Mouse (Mus musculus): ENCODE measurements at regions not wholly inside any gene's neighbourhood (a gene's known extent, or its start where the extent isn't known, plus 50 kb on each side); places are given as distances from the start of the nearest gene placed in this dataset.
"Not testable (repeated sequence)": the region's sequence is repeated elsewhere in the genome, so short reads cannot be mapped to it uniquely, and the experiment has no call there.

GRCm38 (mm10) chr4:9724801-9725200 is 1149.5 kb upstream of the 2610301B20Rik start:
- not testable (repeated sequence) for DNase-seq

GRCm38 (mm10) chr4:9737691-9738090 is 1136.6 kb upstream of the 2610301B20Rik start:
- no peak for DNase-seq

DNA sequence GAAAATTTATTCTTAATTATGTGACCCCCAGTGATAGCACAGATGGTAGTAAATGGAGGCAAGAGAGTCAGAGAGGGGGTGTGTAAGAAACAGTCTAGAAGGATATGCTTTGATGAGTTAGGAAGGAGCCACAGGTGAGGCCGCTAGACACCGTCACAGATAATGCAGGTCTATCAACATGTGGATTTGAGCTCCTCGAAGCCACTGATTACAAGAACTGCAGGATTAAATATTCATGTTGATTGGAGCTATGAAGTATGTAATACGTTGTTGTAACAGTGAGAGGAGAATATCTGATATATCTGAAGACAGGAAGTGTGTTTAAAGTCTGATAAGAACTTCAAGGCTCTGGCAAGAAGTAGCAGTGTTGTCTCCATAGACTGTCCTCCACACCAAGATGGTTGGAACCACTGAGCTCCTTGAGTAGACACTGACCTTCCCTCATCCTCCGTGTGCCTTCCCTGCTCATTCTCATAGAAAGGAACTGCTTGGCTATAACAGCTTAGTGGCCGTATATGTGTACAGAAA is 1126.8 kb upstream of the 2610301B20Rik start:
- no peak for DNase-seq

GRCm38 (mm10) chr4:9748110-9748509 is 1126.2 kb upstream of the 2610301B20Rik start:
- DNase-seq: no peak

GRCm38 (mm10) chr4:9749877-9750276 is 1124.4 kb upstream of the 2610301B20Rik start:
- DNase-seq: no peak

DNA sequence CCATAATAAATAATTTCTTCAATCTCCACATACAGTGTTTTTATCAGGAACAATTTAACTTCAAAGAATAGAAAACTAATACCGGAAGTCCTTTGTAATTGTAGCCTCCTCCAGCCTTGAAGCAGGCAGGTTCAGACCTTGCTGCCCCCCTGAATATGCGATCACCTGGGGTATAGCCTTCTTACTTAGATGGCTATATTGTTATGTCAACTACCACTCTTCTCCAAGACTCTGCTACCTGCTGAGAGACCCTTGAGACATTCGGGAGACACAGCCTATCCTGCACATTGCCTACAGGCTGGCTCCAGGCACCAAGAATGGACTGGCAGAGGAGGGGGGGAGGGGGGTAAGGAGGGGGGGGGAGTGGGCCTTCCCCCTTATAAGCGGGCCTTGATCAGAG is 1123.9 kb upstream of the 2610301B20Rik start:
- DNase-seq: no peak

DNA sequence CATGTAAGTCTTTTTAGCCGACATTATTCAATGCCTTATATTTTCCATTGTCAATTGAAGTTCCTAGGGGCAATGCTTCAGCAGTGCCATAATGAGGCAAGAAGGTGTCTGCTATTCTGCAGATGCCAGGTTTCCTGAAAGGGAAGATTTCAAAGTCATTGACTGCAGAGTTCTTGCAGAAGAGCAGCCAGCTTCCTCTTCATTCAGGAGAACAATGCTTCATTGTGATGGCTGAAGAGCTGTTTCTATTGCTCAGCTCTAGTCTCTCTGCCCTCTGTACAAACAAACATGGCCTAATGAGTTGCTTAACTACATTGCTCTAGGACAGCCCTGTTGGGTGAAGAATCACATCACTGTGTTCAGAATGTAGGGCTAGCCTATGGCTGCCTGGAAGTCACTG is 1111.0 kb upstream of the 2610301B20Rik start:
- no peak for DNase-seq

- DNase-seq: no peak
Observed at GRCm38 (mm10) chr4:9769633-9770205, 1104.6 kb upstream of the 2610301B20Rik start.

DNA sequence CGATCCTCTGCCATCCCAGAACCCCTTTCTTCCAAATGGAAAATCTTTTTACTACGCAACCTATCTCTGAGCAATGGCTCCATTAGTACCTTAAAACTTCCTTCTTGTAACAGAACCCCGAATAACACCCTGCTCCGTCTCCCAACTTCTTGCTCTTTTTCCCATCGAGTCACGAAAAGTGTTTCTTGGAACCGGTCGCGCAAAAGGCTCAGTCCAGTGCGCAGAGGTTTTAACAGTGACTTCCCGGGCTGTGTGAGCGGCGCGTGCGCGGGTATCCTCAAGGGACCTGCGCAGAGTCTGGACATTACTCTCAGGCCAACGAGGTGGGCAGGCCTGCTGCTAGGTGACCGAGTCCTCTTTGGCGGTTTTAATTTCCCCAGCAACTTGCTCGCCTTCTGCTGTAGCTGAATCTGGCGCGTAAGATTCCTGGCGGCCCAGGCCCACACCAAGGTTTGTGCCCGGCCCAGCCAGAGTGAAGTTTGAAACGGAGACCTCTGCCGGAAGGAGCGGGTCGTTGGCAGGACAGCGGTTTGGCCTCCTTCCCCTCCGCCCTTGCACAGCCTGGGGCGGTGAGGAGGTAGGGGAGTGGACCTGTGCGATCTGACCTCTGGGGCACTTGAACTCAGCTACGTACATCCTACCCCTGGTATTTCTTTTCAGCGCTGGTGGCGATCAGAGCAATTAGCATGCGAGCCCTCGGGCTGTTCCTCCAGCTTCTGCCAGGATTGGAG is 1103.8 kb upstream of the 2610301B20Rik start:
- DNase-seq: peak; percentile 71

GRCm38 (mm10) chr4:9771103-9771474 is 1103.2 kb upstream of the 2610301B20Rik start:
- DNase-seq: no peak

DNA sequence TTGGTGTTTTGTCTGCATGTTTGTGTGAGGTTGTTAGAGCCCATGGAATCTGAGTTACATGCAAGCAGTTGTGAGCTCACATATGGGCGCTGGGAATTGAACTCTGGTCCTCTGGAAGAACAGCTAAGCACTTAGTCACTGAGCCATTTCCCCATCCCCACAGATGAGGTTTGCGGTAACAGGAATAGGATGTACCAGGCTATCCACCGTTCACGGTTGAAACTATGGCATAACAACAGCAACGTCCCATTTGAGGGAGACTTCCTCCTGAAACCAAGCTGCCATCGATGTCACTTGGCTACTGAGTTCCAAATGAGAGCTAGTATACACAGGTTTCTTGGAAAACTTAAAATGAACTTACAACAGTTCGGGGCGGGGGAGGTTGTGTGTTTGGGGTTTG is 1095.9 kb upstream of the 2610301B20Rik start:
- no peak for DNase-seq

DNA sequence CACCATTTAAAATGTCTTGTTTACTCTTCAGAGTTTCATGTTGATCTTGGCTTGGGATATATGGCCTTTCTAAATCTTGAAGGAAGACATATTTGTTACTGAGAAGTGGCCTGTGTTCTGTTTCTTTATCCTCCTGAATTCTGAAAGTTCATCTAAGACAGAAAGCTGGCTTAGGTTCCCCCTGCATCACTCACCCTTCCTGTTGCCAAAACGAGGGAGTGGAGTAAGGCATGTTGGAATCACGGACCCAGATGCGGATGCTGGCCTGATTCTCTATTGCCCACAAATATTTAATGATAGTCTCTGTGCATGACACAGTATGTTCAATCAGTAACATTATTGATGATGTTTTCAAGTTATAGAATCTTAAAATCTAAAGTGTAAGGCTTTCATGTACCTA is 1094.7 kb upstream of the 2610301B20Rik start:
- no peak for DNase-seq

DNA sequence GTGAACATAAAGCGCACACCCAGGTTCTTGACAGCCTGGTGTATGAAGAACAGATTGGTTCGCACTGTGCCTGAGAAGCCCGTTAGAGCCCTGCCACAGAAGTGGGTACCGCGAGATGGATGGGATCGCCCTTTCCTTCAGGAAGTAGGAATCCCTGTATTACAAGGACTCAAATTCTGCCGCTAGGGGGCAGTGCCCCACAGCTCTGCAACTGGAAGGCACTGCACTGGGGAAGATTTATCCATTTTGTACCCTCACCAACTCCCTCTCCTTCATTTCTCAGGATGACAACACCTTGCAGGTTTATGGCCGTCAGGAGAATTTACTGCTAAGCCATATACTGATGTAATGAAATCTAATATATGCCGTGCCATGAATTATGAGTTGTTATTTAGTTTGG is 1094.1 kb upstream of the 2610301B20Rik start:
- DNase-seq: peak; percentile 28

DNA sequence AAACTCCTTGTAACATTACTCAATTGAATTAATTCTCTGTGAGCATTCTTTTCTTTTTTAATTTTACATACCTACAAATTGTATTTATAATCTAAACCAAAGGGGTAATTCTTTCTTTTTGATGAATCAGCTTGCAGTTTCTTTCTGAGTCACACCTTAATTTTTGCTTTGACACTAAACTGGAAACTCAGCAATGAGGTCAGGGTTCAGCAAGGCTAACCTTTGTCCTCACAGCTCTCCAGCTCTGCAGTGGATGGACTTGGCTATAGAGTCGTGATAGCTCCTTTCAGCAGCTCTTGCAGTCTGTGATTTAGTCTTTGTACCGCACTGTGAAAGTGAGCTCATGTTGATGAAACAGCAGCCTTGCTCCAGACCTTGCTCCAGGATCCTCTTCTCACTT is 1093.0 kb upstream of the 2610301B20Rik start:
- peak; percentile 55 for DNase-seq

DNA sequence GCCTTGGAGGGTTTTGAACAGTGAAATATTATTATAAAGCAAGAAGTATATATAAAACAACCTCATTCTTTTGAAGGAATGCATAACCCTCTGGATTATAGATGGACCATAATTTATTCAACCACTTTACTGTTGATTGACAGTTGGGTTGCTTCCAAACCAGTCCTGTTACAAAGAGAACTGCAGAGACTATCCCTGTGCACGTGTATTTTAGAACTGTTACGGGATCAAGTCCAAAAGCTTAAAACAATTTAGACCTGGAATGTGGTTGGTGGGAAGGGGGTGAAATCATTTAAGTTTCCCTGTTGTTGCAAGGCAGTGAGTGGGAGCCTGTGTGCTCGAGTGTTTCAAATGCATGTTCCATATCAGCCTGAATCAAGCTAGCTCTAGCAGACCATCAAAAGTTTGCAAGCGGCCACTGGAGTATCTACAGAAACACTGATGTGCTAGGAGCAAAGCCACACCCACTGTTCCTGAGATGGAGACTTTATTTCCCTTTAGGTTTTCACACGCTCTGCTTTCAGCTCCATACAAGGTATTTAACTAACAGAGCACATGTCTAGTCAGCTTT is 1086.4 kb upstream of the 2610301B20Rik start:
- DNase-seq: no peak

DNA sequence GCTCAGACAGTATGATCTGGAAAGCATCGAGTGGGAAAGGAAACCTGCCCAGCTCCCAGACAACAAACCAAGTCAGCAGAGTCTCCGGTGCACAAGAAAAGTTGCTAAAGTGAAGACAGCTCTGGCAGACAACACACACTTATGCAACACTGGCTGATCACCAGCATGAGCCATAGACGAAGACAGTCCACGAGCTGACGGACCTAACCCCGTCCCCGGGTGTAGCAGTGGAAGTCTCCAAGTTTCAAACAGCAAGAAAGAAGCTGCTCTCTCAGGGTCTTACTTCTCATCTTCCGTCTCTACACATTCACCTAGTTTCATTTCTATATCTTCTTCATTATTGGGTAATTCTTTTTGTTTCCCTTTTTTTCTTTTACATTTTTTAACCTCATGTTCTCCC is 1083.8 kb upstream of the 2610301B20Rik start:
- no peak for DNase-seq

All from kidney, adult 11 months (tissue).